Mouse (Mus musculus) hindlimb bud, embryonic 11.5 days (tissue): ENCODE measurements around the gene H2-T24.
A peak's percentile ranks its signal among the peaks of the same experiment; 100 is the strongest.
"Not testable (repeated sequence)": the region's sequence is repeated elsewhere in the genome, so short reads cannot be mapped to it uniquely, and the experiment has no call there.

Experiments used
- DNase-seq: peaks from one replicate; pipeline ENCODE4 v3.0.0-alpha.2; 2012; ENCODE audit warnings: low read depth, low spot score; ENCODE audit errors: extremely low spot score

Gene H2-T24

GRCm38 (mm10) chr17:36025197-36025596 is 4.8 kb upstream of the H2-T24 start:
- no peak for DNase-seq

GRCm38 (mm10) chr17:36023710-36024654 is 3.6 kb upstream of the H2-T24 start:
- no peak for DNase-seq

- no peak for DNase-seq
Measured at GRCm38 (mm10) chr17:36022922-36023321, 2.6 kb upstream of the H2-T24 start.

- no peak for DNase-seq
Measured at GRCm38 (mm10) chr17:36022098-36022497, 1.7 kb upstream of the H2-T24 start.

GRCm38 (mm10) chr17:36021309-36021708 is 949 bp upstream of the H2-T24 start:
- no peak for DNase-seq

GRCm38 (mm10) chr17:36019519-36019918 is 841 bp downstream of the H2-T24 start:
- DNase-seq = no peak

GRCm38 (mm10) chr17:36018979-36019378 is 1.4 kb downstream of the H2-T24 start:
- DNase-seq = no peak

- DNase-seq = no peak
Measured at GRCm38 (mm10) chr17:36017046-36017445, 3.3 kb downstream of the H2-T24 start.

- no peak for DNase-seq
Measured at GRCm38 (mm10) chr17:36014977-36015376, 5.4 kb downstream of the H2-T24 start.

- DNase-seq = not testable (repeated sequence)
Measured at GRCm38 (mm10) chr17:36004409-36004808, 16.0 kb downstream of the H2-T24 start.

GRCm38 (mm10) chr17:36003331-36003730 is 17.0 kb downstream of the H2-T24 start:
- DNase-seq = no peak

GRCm38 (mm10) chr17:36001966-36002365 is 18.4 kb downstream of the H2-T24 start:
- no peak for DNase-seq

- no peak for DNase-seq
Measured at GRCm38 (mm10) chr17:36001121-36001897, 19.1 kb downstream of the H2-T24 start.

- DNase-seq = no peak
Measured at GRCm38 (mm10) chr17:36000349-36000748, 20.0 kb downstream of the H2-T24 start.

GRCm38 (mm10) chr17:35999356-35999755 is 21.0 kb downstream of the H2-T24 start:
- no peak for DNase-seq

GRCm38 (mm10) chr17:35998545-35999305 is 21.6 kb downstream of the H2-T24 start:
- DNase-seq = no peak

GRCm38 (mm10) chr17:35997713-35998510 is 22.4 kb downstream of the H2-T24 start:
- no peak for DNase-seq

GRCm38 (mm10) chr17:35996949-35997348 is 23.4 kb downstream of the H2-T24 start:
- peak; percentile 99 for DNase-seq

- DNase-seq = no peak
Measured at GRCm38 (mm10) chr17:35994879-35995240, 25.5 kb downstream of the H2-T24 start.

GRCm38 (mm10) chr17:35994175-35994878 is 26.0 kb downstream of the H2-T24 start:
- DNase-seq = peak; percentile 37
